Mouse (Mus musculus) midbrain, embryonic 11.5 days (tissue): ENCODE data around the gene Exph5. TPM values are rescaled to one million over a fixed set of nuclear protein-coding genes. Genes with fewer than 3 reads are reported as not detected.

Source experiments
- ATAC-seq: fragments of 200-750 bp; cut with Nextera tagmentation; 2 replicates; pipeline ENCODE4 v1.8.0; 2017; ENCODE audit warnings: moderate TSS enrichment, moderate library complexity; ENCODE audit not compliant: low FRiP score
- DNase-seq: peaks from one replicate; pipeline ENCODE4 v3.0.0; 2015; ENCODE audit warnings: low spot score; ENCODE audit errors: missing footprints
- H3K27ac ChIP-seq: fragments of 300-500 bp; sonication (generic); 2 replicates; pipeline ENCODE4 v1.5.1; 2014; ENCODE audit warnings: low read depth, low read length
- H3K27me3 ChIP-seq: fragments of 300-500 bp; sonication (generic); 2 replicates; pipeline ENCODE4 v1.6.1; 2014; ENCODE audit warnings: mild to moderate bottlenecking, low read length, moderate library complexity, mixed read lengths; ENCODE audit not compliant: control insufficient read depth, insufficient read depth
- H3K36me3 ChIP-seq: fragments of 300-500 bp; sonication (generic); 2 replicates; pipeline ENCODE4 v1.6.1; 2014; ENCODE audit warnings: mild to moderate bottlenecking, low read length, moderate library complexity, mixed read lengths; ENCODE audit not compliant: control insufficient read depth, insufficient read depth
- H3K4me1 ChIP-seq: fragments of 300-500 bp; sonication (generic); 2 replicates; pipeline ENCODE4 v1.6.1; 2014; ENCODE audit warnings: low read length; ENCODE audit not compliant: control insufficient read depth, insufficient read depth
- H3K4me2 ChIP-seq: fragments of 300-500 bp; sonication (generic); 2 replicates; pipeline ENCODE4 v1.6.1; 2014; ENCODE audit warnings: mild to moderate bottlenecking, moderate library complexity
- H3K4me3 ChIP-seq: fragments of 300-500 bp; sonication (generic); 2 replicates; pipeline ENCODE4 v1.5.1; 2014; ENCODE audit warnings: low read depth, low read length
- H3K9ac ChIP-seq: fragments of 300-500 bp; sonication (generic); 2 replicates; pipeline ENCODE4 v1.6.1; 2014; ENCODE audit warnings: low read length
- H3K9me3 ChIP-seq: fragments of 300-500 bp; sonication (generic); 2 replicates; pipeline ENCODE4 v1.6.1; 2016; ENCODE audit warnings: low read length; ENCODE audit not compliant: control insufficient read depth
- WGBS: fragments of 180-500 bp; shearing (Covaris S2); extraction: QIAGEN DNeasy Blood & Tissue Kit; methylation state at CpG from one replicate; pipeline ENCODE4 v1.1.7; 2014; 5-methylcytosine and 5-hydroxymethylcytosine counted together
- polyA plus RNA-seq: library from polyadenylated mRNA; unstranded; fragments of >200 nt; fragmentation: Nextera tagmentation; extraction: Ambion mirVana; gene quantifications from 2 replicates; pipeline ENCODE4 v1.2.1, GENCODE M21; 2014

The Exph5 gene
- polyA plus RNA-seq, 1 experiment from 2014 or later: 0.70 TPM

GRCm38 (mm10) chr9:53328203-53328602 lies 26.7 kb downstream of the Exph5 start:
- 87% methylated on average over 2 of the region's 2 CpGs for WGBS
- no peak for DNase-seq

GRCm38 (mm10) chr9:53329301-53330206 lies 28.1 kb downstream of the Exph5 start:
- Histone ChIP-seq H3K9me3 (no peaks in the 10 kb centered on the region), H3K36me3 (no peaks in the 10 kb centered on the region), H3K4me3 (no peak overlapping the region), H3K4me1 (peaks cover 6% of the 10 kb centered on the region; the same call in 1 of the 2 replicates), H3K27ac (no peak overlapping the region), H3K9ac (no peak overlapping the region), H3K4me2 (no peak overlapping the region), H3K27me3 (no peaks in the 10 kb centered on the region)
- ATAC-seq (peak; percentile 79; the same call in 1 of the 2 replicates), DNase-seq (peak; percentile 86)
- WGBS: 28% methylated on average over 6 of the region's 6 CpGs

More at GRCm38 (mm10) chr9:53328203-53328602, 26.7 kb downstream of the Exph5 start:
- H3K27me3 ChIP-seq: no peaks in the 10 kb centered on the region
- no peak for ATAC-seq
- peaks cover 6% of the 10 kb centered on the region; the same call in 1 of the 2 replicates for H3K4me1 ChIP-seq
- H3K36me3 ChIP-seq: no peaks in the 10 kb centered on the region
- no peaks in the 10 kb centered on the region for H3K9me3 ChIP-seq
- no peak overlapping the region for H3K4me2 ChIP-seq
- H3K9ac ChIP-seq: no peak overlapping the region
- no peak overlapping the region for H3K4me3 ChIP-seq
- no peak overlapping the region for H3K27ac ChIP-seq

- Histone ChIP-seq H3K4me3 (no peak overlapping the region), H3K9ac (no peak overlapping the region), H3K4me1 (peaks cover 6% of the 10 kb centered on the region; the same call in 1 of the 2 replicates), H3K36me3 (no peaks in the 10 kb centered on the region), H3K27me3 (no peaks in the 10 kb centered on the region), H3K27ac (no peak overlapping the region), H3K9me3 (no peaks in the 10 kb centered on the region), H3K4me2 (no peak overlapping the region)
- DNase-seq (no peak), ATAC-seq (no peak)
- WGBS: 67% methylated on average over 9 of the region's 9 CpGs
Measured at GRCm38 (mm10) chr9:53330247-53330646, 28.8 kb downstream of the Exph5 start.

GRCm38 (mm10) chr9:53333436-53333835 lies 32.0 kb downstream of the Exph5 start:
- H3K27ac ChIP-seq: no peak overlapping the region
- H3K4me3 ChIP-seq: no peak overlapping the region
- H3K36me3 ChIP-seq: no peaks in the 10 kb centered on the region
- H3K9ac ChIP-seq: no peak overlapping the region
- H3K4me2 ChIP-seq: no peak overlapping the region
- peaks cover 6% of the 10 kb centered on the region; the same call in 1 of the 2 replicates for H3K4me1 ChIP-seq
- H3K9me3 ChIP-seq: no peaks in the 10 kb centered on the region
- 84% methylated on average over 4 of the region's 4 CpGs for WGBS
- ATAC-seq (no peak), DNase-seq (no peak)
- H3K27me3 ChIP-seq: no peaks in the 10 kb centered on the region

GRCm38 (mm10) chr9:53335131-53335530 lies 33.7 kb downstream of the Exph5 start:
- Histone ChIP-seq H3K27me3 (no peaks in the 10 kb centered on the region), H3K4me3 (no peak overlapping the region), H3K27ac (no peak overlapping the region), H3K36me3 (no peaks in the 10 kb centered on the region), H3K9ac (no peak overlapping the region), H3K9me3 (no peaks in the 10 kb centered on the region), H3K4me2 (no peak overlapping the region), H3K4me1 (no peaks in the 10 kb centered on the region)
- DNase-seq: no peak
- WGBS: 89% methylated on average over 3 of the region's 3 CpGs
- no peak for ATAC-seq

GRCm38 (mm10) chr9:53339603-53340002 lies 38.1 kb downstream of the Exph5 start:
- no peaks in the 10 kb centered on the region for H3K36me3 ChIP-seq
- no peak overlapping the region for H3K4me2 ChIP-seq
- no peak overlapping the region for H3K9ac ChIP-seq
- DNase-seq (no peak), ATAC-seq (no peak)
- H3K27me3 ChIP-seq: peaks cover 5% of the 10 kb centered on the region; the same call in 1 of the 2 replicates
- WGBS: 89% methylated on average over 7 of the region's 7 CpGs
- H3K27ac ChIP-seq: no peak overlapping the region
- no peak overlapping the region for H3K4me3 ChIP-seq
- no peaks in the 10 kb centered on the region for H3K9me3 ChIP-seq
- no peaks in the 10 kb centered on the region; the same call in 1 of the 2 replicates for H3K4me1 ChIP-seq

- Histone ChIP-seq H3K9me3 (no peaks in the 10 kb centered on the region), H3K4me2 (peak overlapping the region; percentile 43; the same call in 1 of the 2 replicates), H3K27me3 (peaks cover 5% of the 10 kb centered on the region; the same call in 1 of the 2 replicates), H3K27ac (no peak overlapping the region), H3K36me3 (no peaks in the 10 kb centered on the region), H3K4me1 (no peaks in the 10 kb centered on the region; the same call in 1 of the 2 replicates), H3K4me3 (peak overlapping the region; percentile 28; the same call in 1 of the 2 replicates), H3K9ac (no peak overlapping the region; the same call in 1 of the 2 replicates)
- ATAC-seq (no peak), DNase-seq (peak; percentile 86)
- WGBS: 54% methylated on average over 17 of the region's 17 CpGs
Measured at GRCm38 (mm10) chr9:53340328-53340916, 39.0 kb downstream of the Exph5 start.

GRCm38 (mm10) chr9:53340969-53341368 lies 39.5 kb downstream of the Exph5 start:
- ATAC-seq (no peak), DNase-seq (peak; percentile 92)
- Histone ChIP-seq H3K4me2 (peak overlapping the region; percentile 43), H3K9me3 (no peaks in the 10 kb centered on the region), H3K4me3 (peak overlapping the region; percentile 28), H3K27me3 (peaks cover 5% of the 10 kb centered on the region; the same call in 1 of the 2 replicates), H3K9ac (peak overlapping the region; percentile 31; the same call in 1 of the 2 replicates), H3K27ac (no peak overlapping the region), H3K4me1 (no peaks in the 10 kb centered on the region; the same call in 1 of the 2 replicates), H3K36me3 (no peaks in the 10 kb centered on the region)
- 13% methylated on average over 14 of the region's 14 CpGs for WGBS

GRCm38 (mm10) chr9:53341981-53342380 lies 40.5 kb downstream of the Exph5 start:
- Histone ChIP-seq H3K4me3 (no peak overlapping the region), H3K9ac (no peak overlapping the region), H3K27me3 (peaks cover 5% of the 10 kb centered on the region; the same call in 1 of the 2 replicates), H3K4me2 (no peak overlapping the region), H3K36me3 (no peaks in the 10 kb centered on the region), H3K4me1 (no peaks in the 10 kb centered on the region; the same call in 1 of the 2 replicates), H3K27ac (no peak overlapping the region), H3K9me3 (no peaks in the 10 kb centered on the region)
- DNase-seq (no peak), ATAC-seq (no peak)
- 91% methylated on average over 3 of the region's 3 CpGs for WGBS
